Mouse (Mus musculus) G1E (cell line): ENCODE data around the gene Xcr1. TPM values are rescaled to one million over a fixed set of nuclear protein-coding genes. Genes with fewer than 3 reads are reported as not detected.

ENCODE experiments used
- ATAC-seq: 2 replicates; pipeline ENCODE4 v1.8.0; 2016; ENCODE audit warnings: mild to moderate bottlenecking; ENCODE audit not compliant: insufficient number of reproducible peaks, poor library complexity, low FRiP score, severe bottlenecking; ENCODE audit errors: extremely low read depth
- DNase-seq: peaks from one replicate; pipeline ENCODE4 v3.0.0; 2012; ENCODE audit warnings: low spot score
- H3K27me3 ChIP-seq: 2 replicates; pipeline ENCODE4 v1.6.1; 2012; ENCODE audit warnings: mild to moderate bottlenecking, low read length, inconsistent platforms; ENCODE audit not compliant: insufficient read depth
- H3K36me3 ChIP-seq: replicated peaks from 2 replicates; pipeline ENCODE3; 2012; ENCODE audit warnings: mild to moderate bottlenecking, inconsistent platforms
- H3K4me1 ChIP-seq: 2 replicates; pipeline ENCODE4 v1.6.1; 2012; ENCODE audit warnings: low read depth, low read length, inconsistent platforms, mixed read lengths; ENCODE audit not compliant: insufficient read depth
- H3K4me3 ChIP-seq: 2 replicates; pipeline ENCODE4 v1.5.1; 2012; ENCODE audit warnings: low read depth, mild to moderate bottlenecking, inconsistent platforms, low read length, moderate library complexity, mixed read lengths
- H3K9me3 ChIP-seq: replicated peaks from 2 replicates; pipeline ENCODE4 v1.6.1; 2012; ENCODE audit warnings: inconsistent platforms
- CTCF ChIP-seq: IDR thresholded peaks from 2 replicates; pipeline ENCODE4 v1.5.1; 2012; ENCODE audit warnings: low read depth, low read length, inconsistent platforms, mixed read lengths
- GATA1 ChIP-seq: IDR thresholded peaks from 2 replicates; pipeline ENCODE4 v1.6.1; 2012; ENCODE audit warnings: borderline replicate concordance, low read length, inconsistent platforms, mixed read lengths
- GATA2 ChIP-seq: IDR thresholded peaks from 2 replicates; pipeline ENCODE4 v1.6.1; 2012; ENCODE audit warnings: low read depth, low read length, inconsistent platforms, borderline replicate concordance
- POLR2AphosphoS5 ChIP-seq: IDR thresholded peaks from 2 replicates; pipeline ENCODE4 v1.6.1; 2012; ENCODE audit warnings: low read depth, low read length, inconsistent platforms; ENCODE audit not compliant: insufficient replicate concordance
- TAL1 ChIP-seq: conservative IDR thresholded peaks from 2 replicates; pipeline ENCODE4 v1.6.1; 2012; ENCODE audit warnings: low read depth, low read length, inconsistent platforms, mixed read lengths
- polyA plus RNA-seq: library from polyadenylated mRNA; stranded (reverse); fragments of >175 nt; gene quantifications from 2 replicates; pipeline ENCODE4 v1.2.3, GENCODE M21; 2012
- total RNA-seq, 2 experiments: library from RNA; stranded (forward) in 1 of 2; stranded (reverse) in 1 of 2; fragments of 200-1000 nt in 1 of 2; fragments of >200 nt in 1 of 2; fragmentation: Nextera tagmentation in 1 of 2; gene quantifications; 2 replicates each; pipeline ENCODE4 v1.2.3; 2014 to 2017

The Xcr1 gene
- total and polyA plus RNA-seq, 3 experiments, result 0.11 TPM; not detected in 2

- no peaks in the 10 kb centered on the region for H3K9me3 ChIP-seq
- peaks cover 5% of the 10 kb centered on the region for H3K36me3 ChIP-seq
- H3K4me1 ChIP-seq, result peaks cover 30% of the 10 kb centered on the region
- TF ChIP-seq GATA1 (no peak), TAL1 (no peak), POLR2AphosphoS5 (no peak), GATA2 (no peak), CTCF (no peak)
- H3K27me3 ChIP-seq, result no peaks in the 10 kb centered on the region
- ATAC-seq (no peak), DNase-seq (no peak)
- peak overlapping the region; percentile 63; the same call in 1 of the 2 replicates for H3K4me3 ChIP-seq
Measured at GRCm38 (mm10) chr9:123852449-123853390, 9.1 kb downstream of the Xcr1 start.

- Histone ChIP-seq H3K4me1 (peaks cover 34% of the 10 kb centered on the region), H3K36me3 (peaks cover 5% of the 10 kb centered on the region)
Measured at GRCm38 (mm10) chr9:123851713-123852448, 9.9 kb downstream of the Xcr1 start, which contains the start of gene Fyco1. Gene Fyco1 (minus strand): TSS chr9:123851899.

GRCm38 (mm10) chr9:123851062-123851712, 10.6 kb downstream of the Xcr1 start:
- H3K27me3 ChIP-seq, result no peaks in the 10 kb centered on the region
- H3K9me3 ChIP-seq, result no peaks in the 10 kb centered on the region
- H3K4me3 ChIP-seq, result peak overlapping the region; percentile 83
- ATAC-seq (peak; percentile 35; the same call in 1 of the 2 replicates), DNase-seq (peak; percentile 70)
- peaks cover 41% of the 10 kb centered on the region for H3K4me1 ChIP-seq
- TF ChIP-seq TAL1 (no peak), POLR2AphosphoS5 (no peak), GATA2 (no peak), CTCF (no peak), GATA1 (no peak)
- H3K36me3 ChIP-seq, result peaks cover 5% of the 10 kb centered on the region

More at GRCm38 (mm10) chr9:123851713-123852448, 9.9 kb downstream of the Xcr1 start, which contains the start of gene Fyco1:
- ATAC-seq (peak; percentile 100), DNase-seq (peak; percentile 62)
- Histone ChIP-seq H3K9me3 (no peaks in the 10 kb centered on the region), H3K27me3 (no peaks in the 10 kb centered on the region), H3K4me3 (peak within 1 kb of the TSS; percentile 83)
- TF ChIP-seq POLR2AphosphoS5 (no peak), GATA2 (no peak), TAL1 (no peak), GATA1 (no peak), CTCF (no peak)

GRCm38 (mm10) chr9:123850705-123851061, 11.1 kb downstream of the Xcr1 start:
- no peak for DNase-seq
- Histone ChIP-seq H3K4me3 (peak overlapping the region; percentile 83), H3K4me1 (peaks cover 45% of the 10 kb centered on the region), H3K27me3 (no peaks in the 10 kb centered on the region), H3K36me3 (peaks cover 5% of the 10 kb centered on the region), H3K9me3 (no peaks in the 10 kb centered on the region)
- TF ChIP-seq POLR2AphosphoS5 (no peak), CTCF (no peak), TAL1 (no peak), GATA2 (no peak), GATA1 (no peak)
- no peak for ATAC-seq

- Histone ChIP-seq H3K9me3 (no peaks in the 10 kb centered on the region), H3K4me3 (peak overlapping the region; percentile 42; the same call in 1 of the 2 replicates), H3K36me3 (peaks cover 6% of the 10 kb centered on the region), H3K27me3 (no peaks in the 10 kb centered on the region), H3K4me1 (peaks cover 51% of the 10 kb centered on the region)
- TF ChIP-seq POLR2AphosphoS5, result no peak
- no peak for TF ChIP-seq GATA2
- no peak for TF ChIP-seq CTCF
- no peak for DNase-seq
- ATAC-seq, result no peak
Measured at GRCm38 (mm10) chr9:123849976-123850695, 11.7 kb downstream of the Xcr1 start.
